Mouse (Mus musculus) brain, embryonic 14.5 days (tissue): ENCODE data around the gene Chmp4b. TPM values are rescaled to one million over a fixed set of nuclear protein-coding genes. Genes with fewer than 3 reads are reported as not detected.

Experiments used
- DNase-seq: peaks from one replicate; pipeline ENCODE4 v3.0.0-alpha.2; 2011; ENCODE audit warnings: low read depth
- CTCF ChIP-seq: fragments of 200-500 bp; IDR thresholded peaks from 2 replicates; pipeline ENCODE4 v1.5.1; 2012; ENCODE audit warnings: inconsistent platforms, mild to moderate bottlenecking, moderate library complexity, borderline replicate concordance; ENCODE audit not compliant: insufficient read depth, insufficient read length; ENCODE audit errors: extremely low read depth
- POLR2A ChIP-seq: fragments of 200-500 bp; IDR thresholded peaks from 2 replicates; pipeline ENCODE4 v1.6.1; 2012; ENCODE audit warnings: mild to moderate bottlenecking, inconsistent platforms, borderline replicate concordance; ENCODE audit not compliant: poor library complexity, insufficient read depth, insufficient read length, severe bottlenecking; ENCODE audit errors: extremely low read depth
- polyA plus RNA-seq: library from polyadenylated mRNA; depleted of rRNA; stranded (reverse); fragments of >200 nt; gene quantifications from 2 replicates; pipeline ENCODE4 v1.2.3, GENCODE M21; 2012

Chmp4b gene
- polyA plus RNA-seq, 1 experiment, result 214 TPM

GRCm38 (mm10) chr2:154693186-154693940, 41.9 kb downstream of the Chmp4b start:
- TF ChIP-seq CTCF (no peak), POLR2A (no peak)
- peak; percentile 44 for DNase-seq

DNA sequence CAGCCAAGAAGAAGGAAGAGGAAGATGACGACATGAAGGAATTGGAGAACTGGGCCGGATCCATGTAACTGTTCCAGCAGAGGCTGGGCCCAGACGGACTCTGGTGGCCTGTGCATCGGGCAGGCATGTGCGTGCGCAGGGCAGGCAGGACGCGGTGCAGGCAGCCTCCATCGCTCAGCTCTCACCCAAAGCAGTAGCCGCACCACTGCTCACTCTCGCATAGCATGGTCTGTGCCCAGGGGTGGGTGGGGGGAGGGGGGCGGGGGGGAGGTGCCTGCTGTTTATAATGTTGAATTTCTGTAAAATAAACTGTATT, 42.4 kb downstream of the Chmp4b start:
- no peak for TF ChIP-seq POLR2A
- DNase-seq, result no peak

GRCm38 (mm10) chr2:154695690-154696089, 44.2 kb downstream of the Chmp4b start:
- TF ChIP-seq CTCF (no peak), POLR2A (no peak)
- peak; percentile 22 for DNase-seq

GRCm38 (mm10) chr2:154696660-154697059, 45.2 kb downstream of the Chmp4b start:
- TF ChIP-seq CTCF (no peak), POLR2A (no peak)
- DNase-seq, result no peak

DNA sequence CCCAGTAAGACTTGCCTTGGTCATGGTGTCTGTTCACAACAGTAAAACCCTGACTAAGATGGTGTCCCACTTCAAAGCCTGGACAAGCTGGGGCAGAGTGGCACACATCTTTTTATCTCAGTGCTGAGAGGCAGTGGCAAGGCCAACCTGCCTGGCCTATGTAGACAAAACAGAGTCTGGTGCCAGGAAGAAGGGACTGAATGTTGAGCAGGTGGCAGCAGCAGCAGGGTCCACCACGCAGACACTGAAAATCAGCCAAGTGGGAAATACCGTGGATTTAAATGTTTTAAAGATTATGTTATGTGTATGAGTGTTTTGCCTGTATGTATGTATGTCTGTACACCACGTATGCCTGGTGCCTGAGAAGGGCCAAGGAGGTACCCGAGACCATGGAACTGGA, 47.9 kb downstream of the Chmp4b start:
- no peak for DNase-seq

DNA sequence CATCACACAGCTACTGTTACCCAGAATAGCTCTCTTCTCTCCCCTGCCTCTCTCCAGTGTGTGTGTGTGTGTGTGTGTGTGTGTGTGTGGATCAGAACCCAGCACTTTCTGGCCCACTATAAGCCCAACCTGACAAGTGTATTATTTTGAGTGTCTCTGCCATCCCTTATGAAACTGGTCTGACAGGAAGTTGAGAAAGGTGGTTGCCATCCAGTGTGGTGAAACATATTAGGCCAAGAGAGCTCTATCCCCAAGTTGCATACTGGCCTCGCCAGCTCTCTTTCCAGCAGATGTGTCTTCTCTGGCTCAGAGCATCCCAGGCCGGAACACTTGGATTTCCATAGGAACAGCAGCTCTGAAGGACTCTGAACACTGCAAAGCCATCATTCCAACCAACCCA, 48.7 kb downstream of the Chmp4b start:
- no peak for DNase-seq
- TF ChIP-seq POLR2A (no peak), CTCF (no peak)

More for the DNA sequence above, 47.9 kb downstream of the Chmp4b start:
- TF ChIP-seq CTCF (no peak), POLR2A (no peak)

GRCm38 (mm10) chr2:154702637-154703315, 51.3 kb downstream of the Chmp4b start:
- DNase-seq, result peak; percentile 82
- TF ChIP-seq CTCF (peak; percentile 97), POLR2A (no peak)

DNA sequence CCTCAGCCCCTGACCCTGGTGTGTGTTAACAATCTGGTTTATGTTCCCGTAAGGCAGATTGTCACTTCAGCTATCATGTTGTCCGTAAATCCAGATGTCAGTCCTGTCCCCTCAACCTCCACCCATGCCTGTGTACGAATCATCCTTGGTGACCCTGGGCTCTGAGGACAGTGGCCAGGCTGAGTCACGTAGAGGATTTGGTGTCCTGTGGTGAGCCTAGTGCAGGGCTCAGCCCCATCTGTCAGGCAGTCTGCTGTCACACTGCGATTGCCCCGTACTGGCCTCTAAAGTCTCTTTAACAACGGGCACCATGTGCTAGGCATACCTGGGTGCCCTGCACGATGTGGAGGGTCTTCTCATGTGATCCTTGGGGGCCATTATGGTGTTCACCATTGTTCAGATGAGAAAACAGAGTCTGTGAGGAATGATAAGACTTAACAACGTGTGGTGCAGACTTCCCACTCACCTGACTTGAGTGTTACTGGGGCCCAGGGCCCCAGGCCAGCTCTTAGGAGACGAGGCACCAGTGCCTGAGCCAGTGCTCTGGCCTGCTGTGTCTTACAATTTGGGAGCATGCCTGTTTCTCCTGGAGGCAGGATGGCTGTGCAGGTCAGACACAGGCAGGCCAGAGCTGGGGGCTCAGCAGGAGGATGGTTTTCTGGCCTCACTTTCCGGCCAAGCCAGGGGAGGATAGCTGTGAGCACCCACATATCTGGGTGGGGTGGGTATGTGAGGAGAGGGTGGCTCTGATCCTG, 55.2 kb downstream of the Chmp4b start:
- no peak for TF ChIP-seq CTCF
- no peak for TF ChIP-seq POLR2A
- DNase-seq, result no peak

DNA sequence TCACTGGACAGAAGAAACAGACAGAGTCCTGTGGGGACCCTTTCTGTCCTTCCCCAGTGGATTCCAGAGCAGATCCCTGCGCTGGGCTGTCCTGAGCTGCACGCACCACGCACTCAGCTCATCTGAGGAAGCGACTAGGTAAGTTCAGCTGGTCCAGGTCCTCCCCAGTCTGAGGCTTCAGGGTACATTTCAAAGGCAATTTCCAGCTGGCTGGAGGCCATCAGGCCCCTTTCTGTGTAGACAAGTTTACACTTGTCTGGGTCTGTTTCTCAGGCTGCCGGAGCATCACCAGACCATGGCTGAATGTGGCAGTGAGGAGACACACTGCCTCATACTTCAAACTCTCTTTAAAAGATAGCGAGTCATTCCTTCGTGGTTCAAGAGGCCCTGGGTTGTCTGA, 55.8 kb downstream of the Chmp4b start:
- TF ChIP-seq POLR2A, result no peak
- no peak for TF ChIP-seq CTCF

DNA sequence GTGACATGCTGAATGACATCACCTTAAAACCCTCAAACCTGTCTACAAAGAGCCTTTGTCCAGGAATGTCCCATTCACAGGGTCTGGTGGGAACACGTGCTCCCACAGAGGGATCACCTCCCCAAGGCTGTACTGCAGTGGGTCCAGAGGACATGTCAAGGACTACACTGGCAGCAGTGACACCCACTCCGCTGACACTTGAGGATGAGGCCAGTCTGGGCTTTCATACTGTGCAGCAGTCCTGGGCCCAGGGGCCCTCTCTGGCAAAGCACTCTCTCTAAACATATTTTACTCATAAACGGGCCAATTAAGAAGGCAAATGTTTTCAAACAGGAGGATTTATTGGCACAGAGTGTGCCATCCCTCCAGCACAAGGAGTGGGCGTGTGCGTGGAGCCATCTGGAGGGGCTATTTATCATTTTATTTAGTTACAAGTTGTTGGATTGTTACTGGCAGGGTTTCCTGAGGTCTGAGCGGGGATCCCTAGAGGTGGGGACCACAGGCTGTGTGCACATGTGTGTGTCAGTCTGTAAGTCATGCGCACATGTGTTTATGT, 56.4 kb downstream of the Chmp4b start:
- no peak for TF ChIP-seq CTCF
- TF ChIP-seq POLR2A, result no peak
- DNase-seq, result peak; percentile 72

More for the DNA sequence above, 55.8 kb downstream of the Chmp4b start:
- no peak for DNase-seq

- DNase-seq, result no peak
- no peak for TF ChIP-seq CTCF
- no peak for TF ChIP-seq POLR2A
Observed at GRCm38 (mm10) chr2:154711701-154712100, 60.2 kb downstream of the Chmp4b start.

GRCm38 (mm10) chr2:154712271-154712677, 60.8 kb downstream of the Chmp4b start:
- DNase-seq, result no peak
- TF ChIP-seq CTCF, result peak; percentile 90
- no peak for TF ChIP-seq POLR2A

GRCm38 (mm10) chr2:154713083-154713482, 61.6 kb downstream of the Chmp4b start:
- peak; percentile 42 for DNase-seq
- TF ChIP-seq POLR2A (no peak), CTCF (peak; percentile 55; the same call in 1 of the 2 replicates)
